Mouse (Mus musculus): ENCODE measurements around the gene Slc9a6.

DNA sequence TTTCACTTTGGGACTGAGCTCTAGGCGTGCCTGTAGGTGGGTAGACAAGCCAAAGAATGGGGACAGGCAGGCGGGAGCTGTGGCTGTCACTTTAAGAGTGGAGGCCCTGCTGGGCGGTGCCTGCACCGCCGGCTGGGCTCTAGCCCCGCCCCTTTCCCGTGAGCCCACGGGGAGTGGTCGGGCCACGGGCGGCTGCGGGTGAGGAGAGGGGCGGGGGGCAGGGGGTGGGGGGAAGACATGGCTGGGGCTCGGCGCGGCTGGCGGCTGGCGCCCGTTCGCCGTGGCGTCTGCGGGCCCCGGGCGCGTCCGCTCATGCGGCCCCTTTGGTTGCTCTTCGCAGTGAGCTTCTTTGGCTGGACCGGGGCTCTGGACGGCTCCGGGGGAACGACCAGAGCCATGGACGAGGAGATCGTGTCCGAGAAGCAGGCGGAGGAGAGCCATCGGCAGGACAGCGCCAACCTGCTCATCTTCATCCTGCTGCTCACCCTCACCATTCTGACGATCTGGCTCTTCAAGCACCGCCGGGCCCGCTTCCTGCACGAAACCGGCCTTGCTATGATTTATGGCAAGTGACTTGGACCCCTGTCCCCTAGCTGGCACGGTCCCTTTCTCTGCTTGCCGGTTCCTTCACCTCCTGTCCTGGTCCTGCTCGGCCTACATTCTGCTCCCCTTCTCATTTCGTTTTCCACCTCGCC is at the start of gene Slc9a6:
- TF ChIP-seq KAT2A (conservative IDR thresholded peaks at IDR 0.05; ENCODE audit: low read depth, low read length), result no peak
- no peak for TF ChIP-seq ZKSCAN1 (IDR thresholded peaks at IDR 0.05; ENCODE audit: low read depth, low read length)
- TF ChIP-seq EP300 (IDR thresholded peaks at IDR 0.05; ENCODE audit: low read depth in 1 of 2, low read length in 2 of 2), result no peak
- TF ChIP-seq CTCF (IDR thresholded peaks at IDR 0.05 in 2 of 3, conservative IDR thresholded peaks at IDR 0.05 in 1 of 3; ENCODE audit: control insufficient read depth in 1 of 3, insufficient read depth in 1 of 3, low read depth in 2 of 3, low read length in 3 of 3, poor library complexity in 1 of 3, severe bottlenecking in 1 of 3), result no peak
- no peak for TF ChIP-seq E2F4 (IDR thresholded peaks at IDR 0.05; ENCODE audit: borderline replicate concordance, low read depth, low read length)
